Mouse (Mus musculus) heart, postnatal 25 days (tissue): ENCODE results near the gene Setd5. TPM values are rescaled to one million over a fixed set of nuclear protein-coding genes. Genes with fewer than 3 reads are reported as not detected.

Experiments
- DNase-seq: peaks from one replicate; pipeline ENCODE4 v3.0.0; 2022; ENCODE audit warnings: low spot score
- intact Hi-C: fragments of 180-260 bp; cut with DNase I; formaldehyde crosslinking; loops from one replicate; pipeline ENCODE4 v1.15.1; 2025
- total RNA-seq, 2 experiments: library from RNA; stranded (reverse); gene quantifications; 2 replicates each; pipeline ENCODE4 v1.2.3; 2021

Setd5 gene
- total RNA-seq, 2 experiments from 2014 or later: 34.4 to 41.1 TPM

- intact Hi-C loops: loop anchor here (5.0 kb wide), 3 partner anchors 65 to 295 kb away; partner anchors contain the start of gene Mtmr14
- peak; percentile 13 for DNase-seq
Observed at GRCm38 (mm10) chr6:113172568-113172967, 95.4 kb downstream of the Setd5 start.

GRCm38 (mm10) chr6:113175469-113175868 lies 98.3 kb downstream of the Setd5 start:
- no peak for DNase-seq
- intact Hi-C loops: no loop called here

- no peak for DNase-seq
- intact Hi-C loops: no loop called here
Observed at GRCm38 (mm10) chr6:113176613-113177012, 99.4 kb downstream of the Setd5 start.

GRCm38 (mm10) chr6:113178286-113179194 lies 101.4 kb downstream of the Setd5 start:
- no peak for DNase-seq
- intact Hi-C loops: no loop called here

- intact Hi-C loops: no loop called here
Observed at GRCm38 (mm10) chr6:113179195-113179733, 102.1 kb downstream of the Setd5 start.

GRCm38 (mm10) chr6:113184163-113184562 lies 107.0 kb downstream of the Setd5 start:
- DNase-seq: peak; percentile 22

More at GRCm38 (mm10) chr6:113179195-113179733, 102.1 kb downstream of the Setd5 start:
- no peak for DNase-seq

GRCm38 (mm10) chr6:113184866-113185525 lies 107.8 kb downstream of the Setd5 start:
- no peak for DNase-seq
- intact Hi-C loops: no loop called here

More at GRCm38 (mm10) chr6:113184163-113184562, 107.0 kb downstream of the Setd5 start:
- intact Hi-C loops: no loop called here

- intact Hi-C loops: no loop called here
- DNase-seq: no peak
Observed at GRCm38 (mm10) chr6:113193765-113194460, 116.7 kb downstream of the Setd5 start.

GRCm38 (mm10) chr6:113194517-113194840 lies 117.3 kb downstream of the Setd5 start:
- intact Hi-C loops: no loop called here

GRCm38 (mm10) chr6:113194841-113195595 lies 117.9 kb downstream of the Setd5 start, which contains the start of gene Lhfpl4:
Gene Lhfpl4, minus strand, starts transcription at chr6:113195384.
- intact Hi-C loops: no loop called here
- DNase-seq: no peak

More at GRCm38 (mm10) chr6:113194517-113194840, 117.3 kb downstream of the Setd5 start:
- no peak for DNase-seq

- DNase-seq: no peak
- intact Hi-C loops: no loop called here
Observed at GRCm38 (mm10) chr6:113195596-113195992, 118.4 kb downstream of the Setd5 start.

Other genes starting within 250 kb of the Setd5 start
- gene Srgap3, start 130.1 kb upstream of the Setd5 start, total RNA-seq: 1 to 10 TPM; 1.2 TPM
- gene Thumpd3, start 31.1 kb upstream of the Setd5 start, total RNA-seq: 10 to 100 TPM; 16.5 to 16.8 TPM
- gene Lhfpl4, start 118.0 kb downstream of the Setd5 start, total RNA-seq: under 1 TPM; 0.29 to 0.34 TPM
- 10 to 100 TPM; 13.1 to 15.4 TPM for gene Mtmr14, start 160.5 kb downstream of the Setd5 start, total RNA-seq
- gene Cpne9, start 204.9 kb downstream of the Setd5 start, total RNA-seq: not detected
- gene Brpf1, start 229.8 kb downstream of the Setd5 start, total RNA-seq: 10 to 100 TPM; 12.7 to 15.8 TPM
- gene Ogg1, start 249.6 kb downstream of the Setd5 start, total RNA-seq: 1 to 10 TPM; 4.4 to 4.8 TPM